Mouse (Mus musculus) heart, adult 2 months (tissue): ENCODE measurements around the gene Nr0b1. TPM values are rescaled to one million over a fixed set of nuclear protein-coding genes. Genes with fewer than 3 reads are reported as not detected.

Experiments used
- DNase-seq, 2 experiments: peaks; one replicate each; pipeline ENCODE4 v3.0.0; 2021
- H3K27ac ChIP-seq: fragments of 200-600 bp; 2 replicates; pipeline ENCODE4 v1.8.1; 2022
- H3K27me3 ChIP-seq: fragments of 200-500 bp; 2 replicates; pipeline ENCODE4 v1.6.1; 2012; ENCODE audit warnings: mild to moderate bottlenecking, low read length, inconsistent platforms, mixed read lengths; ENCODE audit not compliant: control insufficient read depth, insufficient read depth
- H3K36me3 ChIP-seq: fragments of 200-500 bp; 2 replicates; pipeline ENCODE4 v1.6.1; 2012; ENCODE audit warnings: low read length, inconsistent platforms; ENCODE audit not compliant: control insufficient read depth, insufficient read depth
- H3K4me1 ChIP-seq: fragments of 200-500 bp; 2 replicates; pipeline ENCODE4 v1.6.1; 2011; ENCODE audit warnings: low read length; ENCODE audit not compliant: control insufficient read depth, insufficient read depth
- H3K4me3 ChIP-seq: fragments of 200-600 bp; 2 replicates; pipeline ENCODE4 v1.8.1; 2022
- H3K79me2 ChIP-seq: fragments of 200-500 bp; replicated peaks from 2 replicates; pipeline ENCODE4 v1.6.1; 2012; ENCODE audit warnings: mild to moderate bottlenecking, inconsistent platforms, low read length, moderate library complexity, mixed read lengths; ENCODE audit not compliant: control insufficient read depth, insufficient read depth
- H3K9ac ChIP-seq: fragments of 200-500 bp; 2 replicates; pipeline ENCODE4 v1.6.1; 2012; ENCODE audit warnings: low read depth, mild to moderate bottlenecking, control low read depth, inconsistent platforms, low read length, mixed read lengths
- CTCF ChIP-seq: fragments of 200-600 bp; IDR thresholded peaks from 2 replicates; pipeline ENCODE4 v1.8.1; 2022; ENCODE audit warnings: antibody characterized with exemption, mild to moderate bottlenecking, moderate library complexity
- EP300 ChIP-seq: fragments of 200-500 bp; IDR thresholded peaks from 2 replicates; pipeline ENCODE4 v1.6.1; 2011; ENCODE audit warnings: low read depth, low read length, control low read depth; ENCODE audit not compliant: insufficient read depth
- POLR2A ChIP-seq: fragments of 200-500 bp; IDR thresholded peaks from 2 replicates; pipeline ENCODE4 v1.6.1; 2011; ENCODE audit warnings: mild to moderate bottlenecking, low read depth, low read length, control low read depth; ENCODE audit not compliant: insufficient read depth
- WGBS: fragments of 180-500 bp; shearing (Covaris S2); methylation state at CpG from one replicate; pipeline ENCODE4 v1.1.7; 2018; 5-methylcytosine and 5-hydroxymethylcytosine counted together
- intact Hi-C: fragments of 180-260 bp; cut with DNase I; formaldehyde crosslinking; loops from one replicate; pipeline ENCODE4 v1.15.1; 2025
- long read RNA-seq: library from polyadenylated mRNA; stranded (forward); transcript quantifications from one replicate; pipeline ENCODE4 v2.0.0, GENCODE M21; 2021
- polyA plus RNA-seq: library from polyadenylated mRNA; depleted of rRNA; stranded (reverse); fragments of >200 nt; gene quantifications from 2 replicates; pipeline ENCODE4 v1.2.3, GENCODE M21; 2012; rRNA removed
- total RNA-seq, 2 experiments: library from RNA; stranded (reverse); gene quantifications; 2 replicates each; pipeline ENCODE4 v1.2.3; 2021

The Nr0b1 gene
- total RNA-seq: not detected
- polyA plus RNA-seq: not detected in 2 replicates
- long read RNA-seq: 0 reads

DNA sequence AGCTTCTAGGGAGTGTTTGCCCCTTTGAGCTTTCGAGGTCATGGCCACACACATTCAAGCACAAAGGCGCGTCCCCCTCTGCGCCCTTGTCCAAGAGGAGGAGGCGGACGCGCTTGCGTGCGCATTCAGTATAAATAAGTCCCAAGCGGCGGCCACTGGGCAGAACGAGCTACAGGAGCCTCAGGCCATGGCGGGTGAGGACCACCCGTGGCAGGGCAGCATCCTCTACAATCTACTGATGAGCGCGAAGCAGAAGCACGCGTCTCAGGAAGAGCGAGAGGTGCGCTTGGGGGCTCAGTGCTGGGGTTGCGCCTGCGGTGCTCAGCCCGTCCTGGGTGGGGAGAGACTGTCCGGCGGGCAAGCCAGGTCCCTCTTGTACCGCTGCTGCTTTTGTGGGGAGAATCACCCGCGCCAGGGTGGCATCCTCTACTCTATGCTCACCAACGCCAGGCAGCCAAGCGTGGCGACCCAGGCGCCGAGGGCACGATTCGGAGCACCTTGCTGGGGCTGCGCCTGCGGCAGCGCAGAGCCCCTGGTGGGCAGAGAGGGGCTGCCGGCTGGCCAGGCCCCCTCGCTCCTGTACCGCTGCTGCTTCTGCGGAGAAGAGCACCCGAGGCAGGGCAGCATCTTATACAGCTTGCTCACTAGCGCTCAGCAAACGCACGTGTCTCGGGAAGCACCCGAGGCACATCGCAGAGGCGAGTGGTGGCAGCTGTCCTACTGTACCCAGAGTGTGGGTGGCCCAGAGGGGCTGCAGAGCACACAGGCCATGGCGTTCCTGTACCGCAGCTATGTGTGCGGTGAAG, at the start of gene Nr0b1:
Gene Nr0b1 (plus strand): TSS at position 151 of the 806 bp plus-strand sequence.
- no peak within 1 kb of the TSS for H3K9ac ChIP-seq
- H3K79me2 ChIP-seq: no peaks in the 10 kb centered on the region
- no peak for DNase-seq
- no peaks in the 10 kb centered on the region for H3K36me3 ChIP-seq
- TF ChIP-seq CTCF: no peak
- no peak for TF ChIP-seq EP300
- TF ChIP-seq POLR2A: no peak
- H3K4me1 ChIP-seq: no peaks in the 10 kb centered on the region
- H3K4me3 ChIP-seq: no peak within 1 kb of the TSS
- intact Hi-C loops: no loop called here
- 16% methylated on average over 53 of the region's 53 CpGs for WGBS
- no peak within 1 kb of the TSS for H3K27ac ChIP-seq
- H3K27me3 ChIP-seq: no peaks in the 10 kb centered on the region

DNA sequence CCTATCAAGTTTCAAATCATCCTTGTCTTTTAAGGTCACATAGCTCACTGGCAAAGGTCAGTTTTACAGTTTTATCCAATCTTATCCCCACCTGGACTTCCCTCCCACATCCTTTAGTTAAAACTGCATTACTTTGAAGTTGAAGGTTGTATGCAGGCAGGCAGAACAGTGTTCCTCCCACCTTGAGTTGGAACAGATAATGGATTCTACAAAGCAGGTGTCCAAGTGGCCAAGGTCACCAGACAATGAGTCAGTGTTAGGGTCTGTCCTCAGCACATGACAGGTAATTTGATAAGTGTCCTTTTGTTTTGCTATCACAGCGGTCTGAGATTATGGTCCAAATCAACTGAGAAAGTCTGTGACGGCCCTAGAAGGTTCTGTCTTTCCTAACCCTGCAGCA, 4.3 kb upstream of the Nr0b1 start:
- 56% methylated on average over 2 of the region's 2 CpGs for WGBS
- no peak for DNase-seq
- Histone ChIP-seq H3K4me1 (no peaks in the 10 kb centered on the region), H3K36me3 (no peaks in the 10 kb centered on the region), H3K27me3 (no peaks in the 10 kb centered on the region), H3K4me3 (no peak overlapping the region), H3K27ac (no peak overlapping the region), H3K79me2 (no peaks in the 10 kb centered on the region), H3K9ac (no peak overlapping the region)
- intact Hi-C loops: no loop called here
- TF ChIP-seq CTCF (no peak), POLR2A (no peak), EP300 (no peak)

DNA sequence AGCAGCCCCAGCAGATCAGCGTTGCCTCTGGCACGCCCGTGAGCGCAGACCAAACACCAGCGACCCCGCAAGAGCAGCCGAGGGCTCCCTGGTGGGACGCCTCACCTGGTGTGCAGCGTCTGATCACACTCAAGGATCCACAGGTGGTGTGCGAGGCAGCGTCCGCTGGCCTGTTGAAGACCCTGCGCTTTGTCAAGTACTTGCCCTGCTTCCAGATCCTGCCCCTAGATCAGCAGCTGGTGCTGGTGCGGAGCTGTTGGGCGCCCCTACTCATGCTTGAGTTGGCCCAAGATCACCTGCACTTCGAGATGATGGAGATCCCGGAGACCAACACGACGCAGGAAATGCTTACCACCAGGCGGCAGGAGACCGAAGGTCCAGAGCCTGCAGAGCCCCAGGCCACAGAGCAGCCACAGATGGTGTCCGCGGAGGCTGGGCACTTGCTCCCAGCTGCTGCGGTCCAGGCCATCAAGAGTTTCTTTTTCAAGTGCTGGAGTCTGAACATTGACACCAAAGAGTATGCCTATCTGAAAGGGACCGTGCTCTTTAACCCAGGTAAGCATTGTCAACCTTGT, 943 bp downstream of the Nr0b1 start:
- TF ChIP-seq EP300: no peak
- no peak for TF ChIP-seq CTCF
- TF ChIP-seq POLR2A: no peak
- no peak overlapping the region for H3K4me3 ChIP-seq
- intact Hi-C loops: no loop called here
- DNase-seq: no peak
- H3K27ac ChIP-seq: no peak overlapping the region
- H3K36me3 ChIP-seq: no peaks in the 10 kb centered on the region
- WGBS: 19% methylated on average over 25 of the region's 25 CpGs
- H3K9ac ChIP-seq: no peak overlapping the region
- H3K27me3 ChIP-seq: no peaks in the 10 kb centered on the region
- no peaks in the 10 kb centered on the region for H3K79me2 ChIP-seq
- no peaks in the 10 kb centered on the region for H3K4me1 ChIP-seq

DNA sequence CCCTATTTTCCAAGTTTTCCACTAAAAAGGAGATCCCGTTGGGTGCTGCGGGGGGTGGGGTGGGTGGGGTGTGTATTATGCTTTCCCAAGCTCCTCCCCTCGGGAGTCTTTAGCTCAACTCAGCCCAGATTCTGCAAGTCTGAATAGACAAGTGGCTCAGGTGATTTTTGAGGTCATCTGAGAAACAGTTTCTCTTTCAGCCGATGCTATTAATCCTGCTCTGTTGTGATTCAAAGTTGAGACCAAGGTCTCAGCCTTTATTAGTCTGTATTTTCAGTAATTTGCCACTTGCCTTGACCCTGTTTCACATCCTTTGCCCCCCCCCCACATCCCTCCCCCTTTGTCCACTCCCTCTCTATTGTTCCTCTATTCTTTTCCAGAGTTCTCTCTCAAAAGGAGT, 1.8 kb downstream of the Nr0b1 start:
- intact Hi-C loops: no loop called here
- DNase-seq: no peak
- Histone ChIP-seq H3K4me1 (no peaks in the 10 kb centered on the region), H3K27ac (no peak overlapping the region), H3K4me3 (no peak overlapping the region), H3K36me3 (no peaks in the 10 kb centered on the region), H3K27me3 (no peaks in the 10 kb centered on the region), H3K9ac (no peak overlapping the region), H3K79me2 (no peaks in the 10 kb centered on the region)
- 41% methylated on average over 4 of the region's 4 CpGs for WGBS
- no peak for TF ChIP-seq EP300
- TF ChIP-seq CTCF: no peak
- no peak for TF ChIP-seq POLR2A

DNA sequence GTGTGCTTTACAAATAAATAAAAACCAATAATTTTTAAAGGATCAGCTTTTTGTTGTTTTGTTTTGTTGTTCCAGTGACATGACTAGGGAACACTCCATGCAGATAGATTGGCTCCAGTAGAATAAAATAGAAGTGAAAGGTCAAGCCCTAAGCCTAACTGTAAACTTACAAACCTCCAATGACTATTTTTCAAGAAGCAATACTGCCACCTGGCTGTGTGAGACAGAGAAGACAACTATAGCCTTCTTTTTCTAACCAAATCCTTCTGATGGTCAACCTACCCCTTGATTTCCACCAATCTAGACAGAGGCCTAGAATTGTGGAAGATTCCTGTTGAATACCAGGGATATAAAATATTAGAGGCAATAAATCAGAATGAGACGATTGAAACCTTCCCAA, 45.7 kb downstream of the Nr0b1 start:
- Histone ChIP-seq H3K36me3 (no peaks in the 10 kb centered on the region), H3K9ac (no peak overlapping the region), H3K4me3 (no peak overlapping the region), H3K27ac (no peak overlapping the region), H3K27me3 (no peaks in the 10 kb centered on the region), H3K79me2 (no peaks in the 10 kb centered on the region), H3K4me1 (no peaks in the 10 kb centered on the region)
- no peak for TF ChIP-seq EP300
- TF ChIP-seq CTCF: 0 out of 2 replicates have a peak, but pooled peaks have one; percentile 6
- no peak for TF ChIP-seq POLR2A
- DNase-seq: no peak
- 50% methylated on average over 1 of the region's 1 CpGs for WGBS
- intact Hi-C loops: no loop called here

Other genes with a start within 250 kb of the Nr0b1 start
- gene Samt3, start 147.6 kb upstream of the Nr0b1 start, total RNA-seq: not detected
- not detected in 2 replicates for gene Samt3, start 147.6 kb upstream of the Nr0b1 start, polyA plus RNA-seq
- not detected for gene Mageb4, start 113.3 kb downstream of the Nr0b1 start, total RNA-seq
- not detected in 2 replicates for gene Mageb4, start 113.3 kb downstream of the Nr0b1 start, polyA plus RNA-seq